Mouse (Mus musculus): ENCODE data around the gene Ccdc146.
"Not testable (repeated sequence)": the region's sequence is repeated elsewhere in the genome, so short reads cannot be mapped to it uniquely, and the experiment has no call there.

Gene Ccdc146

DNA sequence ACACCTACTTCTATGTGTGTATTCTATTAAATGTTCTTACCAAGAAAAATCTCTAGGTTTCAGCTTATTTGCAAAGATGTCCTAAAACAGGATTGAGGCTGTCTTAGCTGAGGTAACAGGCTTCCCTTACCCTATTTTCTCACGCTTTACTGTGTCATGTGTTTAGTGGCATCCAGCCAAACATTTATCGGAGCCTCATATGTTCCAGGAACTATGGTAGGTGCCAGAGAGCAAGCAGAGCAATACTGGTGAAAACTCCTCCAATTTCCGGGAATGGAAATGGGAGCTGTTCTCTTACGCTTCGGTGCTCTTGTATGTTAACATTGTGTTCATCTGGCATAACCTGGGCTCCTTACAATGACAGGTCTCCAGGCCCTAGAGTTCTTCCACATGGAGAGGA is 92.8 kb downstream of the Ccdc146 start:
- no peak for DNase-seq (ENCODE audit: low spot score in 2 of 2)

DNA sequence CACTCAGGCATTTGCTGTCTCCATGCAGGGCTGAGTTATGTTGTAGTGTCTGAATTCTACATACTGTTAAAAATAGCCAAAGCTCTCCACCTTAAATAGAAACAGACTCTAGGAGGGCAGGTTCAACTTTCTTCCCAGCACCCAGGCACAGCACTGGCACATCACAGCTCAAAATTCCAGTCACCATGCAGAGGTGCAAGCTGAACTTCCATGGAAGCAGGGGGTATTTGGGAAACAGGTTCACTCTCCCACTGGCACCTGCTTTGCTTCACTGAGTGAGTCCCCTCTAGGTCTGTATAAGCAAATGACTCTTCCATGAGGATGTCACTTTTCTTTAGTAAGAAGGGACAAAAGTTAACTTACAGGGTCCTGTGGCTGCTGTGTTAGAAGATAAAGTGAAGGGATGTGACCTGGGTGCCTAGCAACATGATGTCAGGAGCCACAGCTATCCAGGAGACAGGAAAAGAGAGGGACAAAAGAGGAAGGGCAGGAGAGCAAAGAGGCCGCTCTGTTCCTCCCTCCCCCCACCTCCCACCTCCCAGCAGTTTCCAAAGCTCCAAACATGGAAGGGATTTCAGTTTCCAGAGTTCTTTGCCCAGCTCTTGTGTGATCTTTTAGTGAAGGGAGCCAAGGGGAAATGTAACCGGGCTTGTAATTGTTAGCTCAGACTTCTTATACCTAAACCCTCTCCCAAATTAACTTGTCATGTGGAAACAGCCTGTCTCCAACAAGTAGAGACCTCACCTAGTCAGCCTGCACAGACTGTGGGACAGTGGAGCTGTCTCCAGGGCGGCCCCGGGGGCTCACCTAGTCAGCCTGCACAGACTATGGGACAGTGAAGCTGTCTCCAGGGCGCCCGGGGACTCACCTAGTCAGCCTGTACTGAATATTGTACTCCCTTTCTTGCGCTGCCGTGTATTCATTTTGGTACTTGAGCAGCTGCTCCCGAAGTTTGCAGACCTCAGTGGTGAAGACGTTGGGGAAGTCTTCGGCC is 94.5 kb downstream of the Ccdc146 start:
- DNase-seq (ENCODE audit: low spot score in 2 of 2), result no peak

DNA sequence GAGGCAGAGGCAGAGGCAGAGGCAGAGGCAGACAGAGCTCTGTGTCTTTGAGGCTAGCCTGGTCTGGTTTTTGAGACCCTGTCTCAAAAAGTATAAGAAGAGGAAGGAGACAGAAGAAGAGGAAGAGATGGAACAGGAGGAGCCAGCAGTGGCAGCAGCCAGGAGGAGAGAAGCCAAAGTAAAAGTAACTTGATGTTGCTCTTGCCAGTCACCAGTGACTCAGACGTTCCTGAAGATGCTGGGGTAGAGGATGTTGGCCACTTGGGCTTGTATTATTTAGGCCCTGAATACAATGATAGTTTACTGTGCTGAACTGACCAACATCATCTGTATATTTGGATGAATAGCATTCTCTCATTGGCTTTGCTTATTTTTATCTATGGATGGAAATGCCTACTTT is 95.9 kb downstream of the Ccdc146 start:
- DNase-seq (ENCODE audit: low spot score in 2 of 2), result no peak

DNA sequence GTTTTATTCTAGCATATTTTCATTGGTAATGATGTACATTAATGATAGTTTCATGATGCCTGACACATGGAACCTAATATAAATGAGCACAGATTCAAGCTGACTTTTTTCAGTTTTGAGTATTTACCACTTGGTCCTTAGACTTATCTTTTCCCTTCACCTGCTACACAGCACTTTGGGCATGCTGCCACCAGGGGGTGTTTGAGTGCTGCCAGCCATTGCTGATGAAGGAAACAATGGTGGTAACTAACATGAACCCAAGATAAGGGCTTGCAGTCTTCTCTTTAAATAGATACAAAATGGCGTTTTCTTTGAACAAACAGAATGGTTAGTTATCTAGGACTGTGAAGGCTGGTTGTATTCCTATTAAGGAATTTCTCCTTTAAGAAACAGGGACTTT is 98.0 kb downstream of the Ccdc146 start:
- DNase-seq (ENCODE audit: low spot score in 2 of 2), result peak; percentile 63 to 85

DNA sequence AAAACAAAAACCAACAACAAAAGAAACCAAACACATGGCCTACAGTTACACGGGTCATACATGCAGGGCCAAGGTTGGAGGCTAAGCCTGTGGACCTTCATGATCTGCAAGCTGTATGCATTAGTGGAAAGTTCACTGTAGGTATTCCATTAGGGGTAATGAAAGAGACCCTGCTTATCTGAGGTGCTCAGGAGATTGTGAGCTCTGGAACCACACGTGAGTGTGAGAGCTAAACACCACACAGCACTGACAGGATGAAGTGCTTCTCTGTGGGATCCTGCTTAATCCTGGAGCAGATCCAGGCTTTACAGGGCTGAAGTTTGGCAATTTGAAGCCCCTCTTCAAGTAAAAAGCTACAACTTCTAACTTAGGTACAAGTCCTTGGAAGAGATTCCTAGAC is 104.3 kb downstream of the Ccdc146 start:
- no peak for DNase-seq (ENCODE audit: low spot score in 2 of 2)

DNA sequence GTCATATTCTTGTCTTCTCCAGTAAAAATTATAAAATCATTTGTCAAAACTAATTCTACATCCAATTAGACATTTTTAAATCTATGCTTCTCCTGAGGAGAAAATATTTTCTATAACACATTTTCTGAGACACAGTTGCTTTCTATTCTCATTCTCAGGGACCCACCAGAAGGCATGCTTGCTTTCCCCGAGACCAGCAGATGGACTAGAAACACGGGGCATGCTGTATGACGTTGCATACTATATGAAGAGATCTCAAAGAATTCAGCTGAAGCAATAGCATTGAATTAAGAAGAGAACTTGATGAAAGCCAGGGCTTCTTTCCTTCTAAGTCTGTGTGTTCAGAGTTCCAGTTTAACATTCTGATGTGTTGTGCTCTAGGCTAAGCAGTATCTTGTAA is 109.8 kb downstream of the Ccdc146 start:
- no peak for DNase-seq (ENCODE audit: low spot score in 2 of 2)

DNA sequence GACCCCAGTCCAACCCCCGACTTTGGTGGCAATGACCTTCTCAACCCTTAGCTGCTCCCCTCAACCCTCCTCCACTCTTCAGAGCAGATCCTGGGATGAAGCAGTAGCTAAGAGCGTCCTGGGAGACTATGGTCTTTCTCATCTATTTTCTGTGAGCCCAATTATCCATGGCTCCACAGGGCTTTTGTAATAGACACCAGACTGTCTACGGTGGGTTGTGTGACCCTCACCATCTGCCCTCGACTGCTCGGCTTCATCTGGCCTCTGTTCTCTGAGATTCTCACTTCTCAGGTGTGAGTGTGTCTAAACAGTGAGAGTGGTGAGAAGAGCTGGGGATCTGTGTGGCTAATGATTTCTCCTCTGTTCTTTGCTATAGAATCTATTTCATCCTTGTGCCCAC is 117.3 kb downstream of the Ccdc146 start:
- no peak for DNase-seq (ENCODE audit: low spot score in 2 of 2)

DNA sequence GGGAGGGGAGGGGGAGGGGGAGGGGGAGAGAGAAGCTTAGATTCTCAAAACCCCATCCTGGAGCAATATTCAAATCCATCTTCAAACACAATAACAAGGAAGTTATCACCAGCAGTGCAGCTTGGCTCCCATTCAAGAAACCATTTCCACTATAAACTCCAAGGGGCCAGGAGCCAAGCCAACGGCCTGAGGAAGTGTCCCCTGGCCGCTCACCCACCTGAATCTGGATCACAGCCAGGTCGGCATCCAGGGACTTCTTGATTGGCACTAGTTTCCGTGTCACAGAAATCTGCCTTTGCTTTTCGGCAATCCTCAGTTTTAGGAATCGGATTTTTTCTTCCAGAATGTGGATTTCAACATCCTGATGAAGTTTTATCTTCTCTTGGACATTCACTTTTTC is 123.5 kb downstream of the Ccdc146 start:
- no peak for DNase-seq (ENCODE audit: low spot score in 2 of 2)

DNA sequence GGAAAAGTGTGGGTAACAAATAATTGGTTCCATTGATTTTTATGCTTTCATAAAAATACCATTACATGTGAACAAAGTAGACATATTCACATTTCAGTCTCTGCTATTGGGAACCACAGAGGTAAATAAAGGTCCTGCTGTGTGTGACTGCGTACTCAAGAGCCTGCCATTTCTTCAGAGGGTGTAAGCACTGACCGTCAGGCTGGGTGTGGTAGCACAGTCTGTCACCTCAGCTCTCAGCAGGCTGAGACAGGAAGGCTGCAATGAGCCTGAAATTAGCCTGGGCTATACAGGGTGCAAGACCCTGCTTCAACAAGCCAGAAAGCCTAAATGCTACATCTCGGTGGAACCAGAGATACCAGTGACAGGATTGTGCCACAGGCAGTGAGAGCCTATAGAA is 124.4 kb downstream of the Ccdc146 start:
- DNase-seq (ENCODE audit: low spot score in 2 of 2), result no peak

DNA sequence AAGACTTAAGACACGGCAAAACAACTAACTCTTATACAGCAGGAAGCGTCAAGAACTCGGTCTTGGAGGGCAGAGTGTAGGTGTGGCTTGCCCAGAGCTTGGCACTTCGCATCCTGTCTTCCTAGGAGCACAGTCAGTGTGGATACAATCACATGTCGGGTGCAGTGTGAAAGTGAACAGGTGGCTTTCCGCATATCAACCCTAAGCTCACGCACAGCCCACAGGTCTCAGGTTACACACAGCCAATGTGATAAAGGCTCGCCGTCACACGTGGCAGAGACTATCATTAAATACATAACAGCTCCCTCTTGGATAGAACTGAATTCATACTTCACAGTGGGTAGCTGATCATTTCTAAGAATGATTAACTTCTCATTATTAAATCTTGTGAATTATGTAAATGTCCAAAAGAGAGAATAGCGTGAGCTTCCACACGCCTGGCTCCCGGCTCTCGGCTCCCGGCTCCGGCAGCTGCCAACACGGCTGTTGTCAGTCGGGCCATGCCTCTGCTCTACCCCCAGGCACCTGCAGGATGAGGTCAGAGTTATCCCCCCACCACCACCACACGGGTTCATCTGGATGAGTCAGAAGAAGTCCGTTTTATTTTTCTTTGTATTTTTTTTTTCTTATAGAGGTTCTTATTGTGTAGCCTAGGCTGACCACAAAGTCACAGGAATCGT is 125.3 kb downstream of the Ccdc146 start:
- no peak for DNase-seq (ENCODE audit: low spot score in 2 of 2)

DNA sequence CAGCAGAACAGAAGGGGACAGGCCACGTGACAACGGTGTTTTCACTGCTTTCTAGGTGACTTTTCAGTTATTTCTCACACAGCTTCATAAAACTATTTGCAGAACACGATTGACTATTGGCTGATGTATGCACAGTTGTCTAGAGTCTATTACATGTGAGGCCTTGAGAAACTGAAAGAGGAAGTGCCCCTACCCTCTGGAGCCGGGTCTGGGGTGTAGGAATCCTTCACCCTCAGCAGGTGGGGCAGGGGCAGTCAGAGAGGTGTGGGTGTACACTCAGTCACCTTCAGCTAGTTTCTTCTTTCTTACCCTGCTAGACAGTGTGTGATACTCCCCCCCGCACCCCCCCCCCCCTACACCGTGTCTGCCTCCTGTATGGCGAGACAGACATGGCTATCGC is 128.8 kb downstream of the Ccdc146 start:
- DNase-seq (ENCODE audit: low spot score in 2 of 2), result peak in 1 of 2 experiments; percentile 42

DNA sequence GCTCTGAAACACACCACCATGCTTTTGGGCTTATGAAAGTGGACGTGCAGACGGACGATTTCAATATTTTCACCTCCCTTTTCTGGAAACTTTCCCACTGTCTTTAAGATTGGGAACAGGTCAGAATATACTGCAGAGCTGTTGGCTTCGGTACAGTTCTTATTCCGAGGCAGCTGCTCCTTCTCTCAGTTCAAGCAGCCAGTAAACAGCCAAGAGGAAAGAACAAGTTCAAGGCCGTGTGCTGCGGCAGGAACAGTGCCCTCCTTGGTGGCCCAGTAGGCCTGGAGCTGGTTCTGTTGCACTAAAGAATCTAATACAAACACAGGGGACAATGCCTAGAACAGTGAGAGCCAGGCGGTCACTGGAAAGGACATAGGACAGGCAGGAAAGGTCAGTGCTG is 133.9 kb downstream of the Ccdc146 start:
- no peak for DNase-seq (ENCODE audit: low spot score in 2 of 2)

DNA sequence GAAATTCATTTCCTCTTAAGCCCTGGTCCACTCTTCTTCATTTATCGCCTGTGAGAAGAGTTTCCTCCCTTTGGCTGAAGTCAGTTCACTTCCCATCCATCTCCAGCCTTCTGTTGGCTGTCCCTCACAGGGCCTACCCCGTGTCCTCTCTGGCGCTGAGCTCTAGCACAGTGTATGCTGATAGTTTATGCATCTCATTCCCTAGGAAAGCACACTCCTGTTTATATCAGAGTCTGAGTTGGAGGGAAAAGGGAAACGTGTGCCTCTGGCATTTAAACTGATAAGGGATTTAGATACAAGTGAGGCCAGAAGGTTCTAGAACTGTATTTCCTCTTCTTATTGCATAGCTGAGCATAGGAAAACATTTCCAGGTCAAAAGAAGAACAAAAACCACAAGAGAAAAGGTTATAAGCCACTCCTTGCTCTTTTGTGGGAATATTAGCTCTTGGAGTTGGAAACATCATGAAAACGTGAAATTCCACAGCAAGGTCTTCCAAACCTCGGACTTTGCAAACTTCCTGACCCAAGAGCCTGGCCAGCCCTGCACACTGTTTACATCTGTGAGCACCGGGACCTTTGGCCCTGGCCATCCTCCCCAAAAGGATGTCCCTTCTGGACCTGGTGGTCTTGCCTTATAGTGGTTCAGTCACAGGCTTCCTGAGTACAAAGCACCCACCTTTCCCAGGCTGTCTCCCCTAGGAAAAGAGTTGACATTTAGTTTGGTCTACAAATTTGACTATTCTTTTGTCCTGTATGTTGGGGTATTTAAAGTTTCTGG is 135.6 kb downstream of the Ccdc146 start:
- DNase-seq (ENCODE audit: low spot score in 2 of 2), result no peak

DNA sequence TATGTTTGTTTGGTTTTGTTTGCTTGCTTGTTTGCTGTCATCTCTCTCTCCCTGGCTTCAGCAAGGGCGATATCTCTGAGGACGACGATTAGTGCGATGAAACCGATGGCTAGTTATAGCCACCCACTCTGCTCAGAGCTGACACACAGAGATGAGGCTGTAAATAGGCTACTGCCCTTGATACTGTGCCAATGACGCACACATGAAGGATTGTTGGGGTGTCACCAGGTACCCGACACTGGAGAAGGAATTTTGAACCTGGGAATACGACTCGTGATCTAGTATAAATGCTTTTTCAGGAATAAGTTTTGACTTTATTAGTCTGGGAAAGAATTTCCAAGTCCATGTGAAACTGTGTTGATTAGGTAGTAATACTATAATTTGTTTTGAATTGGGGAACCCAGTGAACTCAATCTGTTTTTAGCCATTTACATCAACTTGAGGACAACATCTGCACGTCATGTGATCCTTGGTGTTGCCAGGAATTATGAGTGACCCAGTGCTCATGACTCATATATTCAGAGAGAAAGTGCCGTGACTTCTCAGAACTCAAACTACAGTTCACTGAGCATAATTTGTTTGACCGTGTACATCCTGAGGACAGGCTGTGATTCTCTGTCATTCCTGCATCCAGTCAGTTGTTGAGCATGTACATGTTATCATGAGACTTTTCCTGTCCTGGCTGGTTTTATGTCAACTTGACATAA is 141.0 kb downstream of the Ccdc146 start:
- no peak for DNase-seq (ENCODE audit: low spot score in 2 of 2)

DNA sequence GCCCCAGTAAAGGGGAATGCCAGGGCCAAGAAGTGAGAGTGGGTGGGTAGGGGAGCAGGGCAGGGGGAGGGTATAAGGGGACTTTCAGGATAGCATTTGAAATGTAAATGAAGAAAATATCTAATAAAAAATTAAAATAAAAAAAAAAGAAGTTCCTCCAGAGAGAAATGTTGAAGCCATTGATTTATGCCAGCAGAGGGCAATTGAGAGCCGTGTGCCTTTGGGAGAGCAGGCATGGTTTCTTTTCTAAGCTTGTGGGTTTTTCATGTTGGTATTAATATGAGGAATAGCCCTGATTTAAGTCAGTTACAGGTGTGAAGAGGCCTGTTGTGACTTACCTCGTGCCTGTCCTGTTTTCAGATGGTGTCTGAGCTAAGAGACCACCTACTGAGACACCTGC is 146.8 kb downstream of the Ccdc146 start:
- not testable (repeated sequence) for DNase-seq (ENCODE audit: low spot score in 2 of 2)

DNA sequence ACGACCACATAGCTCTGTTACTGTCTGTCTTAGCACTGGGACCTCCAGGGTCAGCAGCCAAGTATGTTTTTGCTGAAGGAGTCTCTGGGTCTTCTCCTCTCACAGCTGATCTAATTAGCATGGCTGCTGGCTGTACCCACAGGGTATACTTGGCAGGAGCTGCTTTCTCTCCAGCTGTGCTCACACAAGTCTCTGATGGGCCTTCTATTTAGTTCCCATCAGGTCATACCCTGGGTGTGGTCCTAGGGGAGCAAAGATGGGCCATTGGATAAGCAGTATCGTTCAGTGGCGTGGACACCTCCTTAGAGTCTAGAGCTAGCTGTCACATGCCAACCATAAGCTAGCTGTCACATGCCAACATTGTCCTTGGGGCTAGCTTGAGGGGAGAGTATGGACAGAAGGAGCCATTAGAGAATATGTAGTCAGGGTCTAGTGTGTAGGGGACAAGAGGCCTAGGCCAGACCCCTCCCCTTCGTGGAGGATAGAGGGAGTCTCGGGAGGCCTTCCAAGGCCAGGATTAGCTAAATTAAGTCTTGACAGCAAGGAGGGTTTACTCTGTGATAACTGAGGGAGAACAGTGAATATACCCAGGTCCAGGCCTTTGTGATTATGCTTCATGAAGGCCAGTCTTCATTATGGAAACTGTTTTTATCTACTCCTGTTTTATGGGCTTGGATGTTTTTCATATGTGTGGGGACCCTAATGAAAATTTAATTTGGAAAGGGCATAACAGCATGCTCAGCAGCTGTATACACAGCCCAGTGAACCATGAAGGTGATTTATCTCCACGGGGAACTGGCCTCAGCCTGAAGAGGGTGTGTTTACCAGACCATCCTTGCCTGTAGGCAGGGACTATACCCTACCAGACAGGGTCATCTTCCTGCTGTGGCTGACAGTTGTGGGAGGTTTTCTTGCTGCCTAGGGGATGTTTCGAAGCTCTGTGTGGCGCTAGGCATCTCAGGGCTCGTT is 152.8 kb downstream of the Ccdc146 start:
- DNase-seq (ENCODE audit: low spot score in 2 of 2), result no peak

DNA sequence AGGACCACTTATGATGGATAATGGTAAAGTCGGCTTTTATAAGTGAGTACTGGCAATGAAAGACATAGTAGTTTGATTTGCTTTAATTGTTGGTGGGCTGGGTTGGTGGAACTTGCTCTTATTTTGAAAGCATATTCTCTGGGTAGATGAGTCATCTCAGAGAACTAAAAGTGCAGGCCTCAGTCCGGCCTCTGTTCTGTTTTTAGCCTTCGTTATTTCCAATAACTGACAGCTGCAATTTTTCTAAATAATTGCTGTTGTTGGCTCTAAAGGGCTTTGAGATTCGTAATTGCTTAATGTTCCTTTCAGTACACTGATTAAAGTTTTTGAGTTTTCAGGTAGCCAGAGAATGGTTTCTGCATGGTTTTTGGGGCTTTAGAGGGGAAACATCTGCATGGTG is 153.7 kb downstream of the Ccdc146 start:
- no peak for DNase-seq (ENCODE audit: low spot score in 2 of 2)

DNA sequence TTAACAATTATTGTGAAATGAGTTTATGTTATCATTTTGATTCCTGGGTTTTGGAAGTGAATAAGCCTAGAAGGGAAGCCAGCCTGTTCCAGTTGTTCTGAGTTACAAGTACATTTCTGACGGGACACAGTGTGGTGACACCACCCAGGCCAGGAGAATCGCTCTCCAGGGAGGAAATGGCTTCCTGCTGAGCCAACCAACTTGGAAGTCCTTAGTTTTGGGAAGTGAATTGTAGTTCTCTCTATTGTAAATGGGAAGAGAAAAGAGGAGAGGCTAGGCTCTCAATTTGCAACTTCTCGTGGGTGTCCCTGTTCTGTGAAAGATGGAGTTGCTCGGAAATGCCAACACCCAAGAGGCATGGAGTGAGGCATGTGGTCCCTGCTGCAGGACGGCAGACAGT is 155.0 kb downstream of the Ccdc146 start:
- DNase-seq (ENCODE audit: low spot score in 2 of 2), result no peak

DNA sequence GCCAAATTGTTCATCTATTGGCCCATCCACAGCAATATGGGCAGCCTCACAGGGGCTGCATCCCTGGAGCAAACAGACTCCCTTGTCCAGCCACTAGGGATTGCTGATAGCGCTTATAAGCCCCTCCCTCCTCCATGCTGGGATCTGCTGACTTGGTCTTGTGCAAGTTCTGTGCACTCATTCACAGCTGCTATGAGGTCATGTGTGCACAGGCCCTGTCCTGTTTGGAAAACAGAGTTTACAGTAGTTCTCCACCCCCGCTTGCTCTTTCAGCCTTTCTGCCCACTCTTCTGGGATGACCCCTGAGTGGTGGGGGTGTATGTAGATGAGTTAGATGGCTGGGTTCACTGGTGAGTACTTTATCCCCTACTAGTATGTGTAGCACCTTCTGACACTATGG is 157.4 kb downstream of the Ccdc146 start:
- DNase-seq (ENCODE audit: low spot score in 2 of 2), result no peak

DNA sequence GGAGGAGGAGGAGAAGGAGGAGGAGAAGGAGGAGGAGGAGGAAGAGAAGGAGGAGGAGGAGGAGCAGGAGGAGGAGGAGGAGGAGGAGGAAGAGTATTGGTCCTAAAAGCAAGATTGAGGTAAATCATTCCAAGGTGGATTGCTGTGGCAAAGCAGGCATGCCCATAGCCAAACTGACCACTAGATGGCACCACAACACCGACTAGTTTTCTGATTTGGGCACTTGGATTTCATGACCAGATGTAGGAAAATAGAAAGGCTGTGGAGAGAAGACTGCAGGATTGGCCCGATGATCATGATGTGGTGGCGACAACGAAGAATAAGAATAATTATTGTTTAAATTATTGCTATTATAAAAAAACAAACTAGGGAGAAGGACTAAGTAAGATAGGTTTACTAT is 159.4 kb downstream of the Ccdc146 start:
- DNase-seq (ENCODE audit: low spot score in 2 of 2), result peak; percentile 54 to 80

Data from spleen, postnatal 10 days (tissue).